Mouse (Mus musculus): Measurements from ENCODE around the gene Nrn1l.

Gene Nrn1l

GRCm38 (mm10) chr8:105866364-105867029, 26.9 kb upstream of the Nrn1l start:
- peaks cover 96% of the 10 kb centered on the region for H3K36me3 ChIP-seq (ENCODE audit: insufficient read depth, low read length)

GRCm38 (mm10) chr8:105874301-105874700, 19.1 kb upstream of the Nrn1l start:
- peaks cover 95% of the 10 kb centered on the region for H3K36me3 ChIP-seq (ENCODE audit: insufficient read depth, low read length)
- TF ChIP-seq NANOG (IDR thresholded peaks at IDR 0.05; ENCODE audit: borderline replicate concordance, low read length) (no peak), POU5F1 (IDR thresholded peaks at IDR 0.05; ENCODE audit: borderline replicate concordance, low read length) (no peak), CTCF (conservative IDR thresholded peaks at IDR 0.05; ENCODE audit: low read length) (no peak)
- no peaks in the 10 kb centered on the region for H3K9me3 ChIP-seq (ENCODE audit: low read length)
- peaks cover 89% of the 10 kb centered on the region for H3K4me1 ChIP-seq (replicated peaks; ENCODE audit: low read depth, low read length)
- no peaks in the 10 kb centered on the region for H3K27me3 ChIP-seq (ENCODE audit: insufficient read depth, low read length)
- H3K4me3 ChIP-seq (replicated peaks; ENCODE audit: low read length), result no peak overlapping the region

More at GRCm38 (mm10) chr8:105866364-105867029, 26.9 kb upstream of the Nrn1l start:
- Histone ChIP-seq H3K27me3 (ENCODE audit: insufficient read depth, low read length) (no peaks in the 10 kb centered on the region), H3K9me3 (ENCODE audit: low read length) (no peaks in the 10 kb centered on the region), H3K4me3 (replicated peaks; ENCODE audit: low read length) (0 out of 2 replicates have a peak overlapping the region, but pooled peaks have one; percentile 24), H3K4me1 (replicated peaks; ENCODE audit: low read depth, low read length) (peaks cover 95% of the 10 kb centered on the region)
- TF ChIP-seq CTCF (conservative IDR thresholded peaks at IDR 0.05; ENCODE audit: low read length), result peak; percentile 44
- no peak for TF ChIP-seq POU5F1 (IDR thresholded peaks at IDR 0.05; ENCODE audit: borderline replicate concordance, low read length)

GRCm38 (mm10) chr8:105880754-105881520, 12.4 kb upstream of the Nrn1l start, which contains the start of gene Edc4:
Gene Edc4, plus strand, starts transcription at chr8:105880881.
- peaks cover 80% of the 10 kb centered on the region for H3K36me3 ChIP-seq (ENCODE audit: insufficient read depth, low read length)
- TF ChIP-seq CTCF (conservative IDR thresholded peaks at IDR 0.05; ENCODE audit: low read length), result no peak
- no peak for TF ChIP-seq POU5F1 (IDR thresholded peaks at IDR 0.05; ENCODE audit: borderline replicate concordance, low read length)
- TF ChIP-seq NANOG (IDR thresholded peaks at IDR 0.05; ENCODE audit: borderline replicate concordance, low read length), result no peak
- H3K27me3 ChIP-seq (ENCODE audit: insufficient read depth, low read length), result no peaks in the 10 kb centered on the region
- H3K4me3 ChIP-seq (replicated peaks; ENCODE audit: low read length), result peak within 1 kb of the TSS; percentile 100
- H3K9me3 ChIP-seq (ENCODE audit: low read length), result no peaks in the 10 kb centered on the region
- H3K4me1 ChIP-seq (replicated peaks; ENCODE audit: low read depth, low read length), result peaks cover 56% of the 10 kb centered on the region

DNA sequence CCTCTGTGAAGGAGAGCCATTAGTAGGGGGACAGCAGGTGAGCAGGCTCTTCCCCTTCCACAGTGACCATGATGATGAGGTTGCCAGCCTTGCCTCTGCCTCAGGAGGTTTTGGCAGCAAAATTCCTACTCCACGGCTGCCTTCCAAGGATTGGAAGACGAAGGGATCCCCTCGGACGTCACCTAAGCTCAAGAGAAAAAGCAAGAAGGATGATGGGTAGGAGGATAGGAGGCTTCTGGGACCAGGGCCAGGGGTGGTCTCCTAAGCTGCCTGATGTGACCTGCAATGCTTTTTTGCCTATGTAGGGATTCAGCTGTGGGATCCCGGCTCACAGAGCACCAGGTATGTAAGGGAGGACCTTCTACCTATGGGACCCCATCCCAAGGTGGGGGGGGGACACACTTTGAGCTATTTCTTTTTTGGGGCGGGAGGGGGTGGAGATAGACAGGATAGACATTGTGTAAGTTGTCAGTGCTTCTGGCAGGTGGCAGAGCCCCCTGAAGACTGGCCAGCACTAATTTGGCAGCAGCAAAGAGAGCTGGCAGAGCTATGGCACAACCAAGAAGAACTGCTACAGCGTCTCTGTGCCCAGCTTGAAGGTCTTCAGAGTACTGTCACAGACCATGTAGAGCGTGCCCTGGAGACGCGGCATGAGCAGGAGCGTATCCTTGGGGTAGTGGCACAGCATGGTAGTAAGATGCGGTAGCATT, 3.5 kb upstream of the Nrn1l start:
- H3K4me3 ChIP-seq (replicated peaks; ENCODE audit: low read length), result no peak overlapping the region
- H3K36me3 ChIP-seq (ENCODE audit: insufficient read depth, low read length), result peaks cover 83% of the 10 kb centered on the region
- no peaks in the 10 kb centered on the region for H3K27me3 ChIP-seq (ENCODE audit: insufficient read depth, low read length)
- peaks cover 47% of the 10 kb centered on the region for H3K4me1 ChIP-seq (replicated peaks; ENCODE audit: low read depth, low read length)
- no peaks in the 10 kb centered on the region for H3K9me3 ChIP-seq (ENCODE audit: low read length)
- TF ChIP-seq NANOG (IDR thresholded peaks at IDR 0.05; ENCODE audit: borderline replicate concordance, low read length), result no peak
- TF ChIP-seq POU5F1 (IDR thresholded peaks at IDR 0.05; ENCODE audit: borderline replicate concordance, low read length), result no peak
- TF ChIP-seq CTCF (conservative IDR thresholded peaks at IDR 0.05; ENCODE audit: low read length), result no peak

DNA sequence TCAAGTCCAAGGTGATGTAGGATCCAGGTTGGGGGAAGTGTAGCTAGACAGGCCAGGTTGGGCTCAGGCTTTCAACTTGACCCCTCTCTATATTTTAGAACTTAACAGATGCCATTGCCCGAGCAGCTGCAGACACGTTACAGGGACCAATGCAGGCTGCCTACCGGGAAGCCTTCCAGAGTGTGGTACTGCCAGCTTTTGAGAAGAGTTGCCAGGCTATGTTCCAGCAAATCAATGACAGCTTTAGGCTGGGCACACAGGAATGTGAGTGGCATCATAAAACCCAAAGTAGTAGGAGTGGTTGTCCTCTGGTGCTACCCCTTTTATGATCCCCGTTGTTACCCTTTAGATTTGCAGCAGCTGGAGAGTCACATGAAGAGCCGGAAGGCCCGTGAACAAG, 2.5 kb upstream of the Nrn1l start:
- Histone ChIP-seq H3K9me3 (ENCODE audit: low read length) (no peaks in the 10 kb centered on the region), H3K36me3 (ENCODE audit: insufficient read depth, low read length) (peaks cover 73% of the 10 kb centered on the region), H3K4me1 (replicated peaks; ENCODE audit: low read depth, low read length) (peaks cover 54% of the 10 kb centered on the region), H3K27me3 (ENCODE audit: insufficient read depth, low read length) (no peaks in the 10 kb centered on the region), H3K4me3 (replicated peaks; ENCODE audit: low read length) (no peak overlapping the region)
- no peak for TF ChIP-seq CTCF (conservative IDR thresholded peaks at IDR 0.05; ENCODE audit: low read length)
- TF ChIP-seq POU5F1 (IDR thresholded peaks at IDR 0.05; ENCODE audit: borderline replicate concordance, low read length), result no peak
- TF ChIP-seq NANOG (IDR thresholded peaks at IDR 0.05; ENCODE audit: borderline replicate concordance, low read length), result no peak

- TF ChIP-seq NANOG (IDR thresholded peaks at IDR 0.05; ENCODE audit: borderline replicate concordance, low read length), result no peak
- peak; percentile 42 for TF ChIP-seq CTCF (conservative IDR thresholded peaks at IDR 0.05; ENCODE audit: low read length)
- Histone ChIP-seq H3K9me3 (ENCODE audit: low read length) (no peaks in the 10 kb centered on the region), H3K4me1 (replicated peaks; ENCODE audit: low read depth, low read length) (peaks cover 52% of the 10 kb centered on the region), H3K4me3 (replicated peaks; ENCODE audit: low read length) (no peak overlapping the region), H3K36me3 (ENCODE audit: insufficient read depth, low read length) (peaks cover 57% of the 10 kb centered on the region), H3K27me3 (ENCODE audit: insufficient read depth, low read length) (no peaks in the 10 kb centered on the region)
Measured at GRCm38 (mm10) chr8:105892432-105892831, 935 bp upstream of the Nrn1l start.

GRCm38 (mm10) chr8:105897801-105898480, 4.6 kb downstream of the Nrn1l start:
- no peak overlapping the region for H3K4me3 ChIP-seq (replicated peaks; ENCODE audit: low read length)
- peaks cover 3% of the 10 kb centered on the region; the same call in 1 of the 2 replicates for H3K36me3 ChIP-seq (ENCODE audit: insufficient read depth, low read length)
- no peaks in the 10 kb centered on the region for H3K27me3 ChIP-seq (ENCODE audit: insufficient read depth, low read length)
- TF ChIP-seq NANOG (IDR thresholded peaks at IDR 0.05; ENCODE audit: borderline replicate concordance, low read length) (no peak), POU5F1 (IDR thresholded peaks at IDR 0.05; ENCODE audit: borderline replicate concordance, low read length) (no peak), CTCF (conservative IDR thresholded peaks at IDR 0.05; ENCODE audit: low read length) (no peak)
- no peaks in the 10 kb centered on the region for H3K9me3 ChIP-seq (ENCODE audit: low read length)
- H3K4me1 ChIP-seq (replicated peaks; ENCODE audit: low read depth, low read length), result peaks cover 44% of the 10 kb centered on the region

Data from E14TG2a.4 (cell line).